Mouse (Mus musculus): ENCODE measurements around the gene Tprgl. TPM values are rescaled to one million over a fixed set of nuclear protein-coding genes. Genes with fewer than 3 reads are reported as not detected.

The Tprgl gene
- polyA plus RNA-seq, 1 experiment from 2014 or later, result 115 TPM

DNA sequence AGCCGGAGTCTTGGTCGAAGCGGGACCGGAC is 20.5 kb downstream of the Tprgl start, which contains the start of gene Trp73:
Gene Trp73, minus strand, starts transcription at position 27 of the 31 bp plus-strand sequence.
- Histone ChIP-seq H3K27me3 (peaks cover 68% of the 10 kb centered on the region), H3K27ac (no peak within 1 kb of the TSS), H3K4me3 (replicated peaks) (peak within 1 kb of the TSS; percentile 53), H3K4me2 (peak within 1 kb of the TSS; percentile 89), H3K9ac (replicated peaks) (peak within 1 kb of the TSS; percentile 62), H3K9me3 (no peaks in the 10 kb centered on the region), H3K4me1 (replicated peaks) (peaks cover 27% of the 10 kb centered on the region), H3K36me3 (no peaks in the 10 kb centered on the region)
- 3% methylated on average over 4 of the region's 4 CpGs for WGBS
- no peak for ATAC-seq (ENCODE audit: insufficient number of reproducible peaks, insufficient read depth, low FRiP score, low TSS enrichment, low read depth)

- H3K4me3 ChIP-seq (replicated peaks), result peak overlapping the region; percentile 53
- peak overlapping the region; percentile 62 for H3K9ac ChIP-seq (replicated peaks)
- H3K36me3 ChIP-seq, result no peaks in the 10 kb centered on the region
- peaks cover 27% of the 10 kb centered on the region for H3K4me1 ChIP-seq (replicated peaks)
- H3K4me2 ChIP-seq, result peak overlapping the region; percentile 89
- no peak for ATAC-seq (ENCODE audit: insufficient number of reproducible peaks, insufficient read depth, low FRiP score, low TSS enrichment, low read depth)
- H3K27ac ChIP-seq, result no peak overlapping the region
- under 1% methylated on average over 53 of the region's 59 CpGs for WGBS
- H3K9me3 ChIP-seq, result no peaks in the 10 kb centered on the region
- H3K27me3 ChIP-seq, result peaks cover 71% of the 10 kb centered on the region
Measured at GRCm38 (mm10) chr4:154139671-154140181, 20.7 kb downstream of the Tprgl start.

- no peak overlapping the region for H3K9ac ChIP-seq (replicated peaks)
- H3K27me3 ChIP-seq, result peaks cover 89% of the 10 kb centered on the region
- H3K4me2 ChIP-seq, result no peak overlapping the region
- H3K27ac ChIP-seq, result no peak overlapping the region
- no peaks in the 10 kb centered on the region for H3K9me3 ChIP-seq
- peaks cover 17% of the 10 kb centered on the region for H3K4me1 ChIP-seq (replicated peaks)
- WGBS, result 66% methylated on average over 5 of the region's 5 CpGs
- no peak for ATAC-seq (ENCODE audit: insufficient number of reproducible peaks, insufficient read depth, low FRiP score, low TSS enrichment, low read depth)
- no peaks in the 10 kb centered on the region for H3K36me3 ChIP-seq
- H3K4me3 ChIP-seq (replicated peaks), result no peak overlapping the region
Measured at GRCm38 (mm10) chr4:154137139-154137538, 23.3 kb downstream of the Tprgl start.

DNA sequence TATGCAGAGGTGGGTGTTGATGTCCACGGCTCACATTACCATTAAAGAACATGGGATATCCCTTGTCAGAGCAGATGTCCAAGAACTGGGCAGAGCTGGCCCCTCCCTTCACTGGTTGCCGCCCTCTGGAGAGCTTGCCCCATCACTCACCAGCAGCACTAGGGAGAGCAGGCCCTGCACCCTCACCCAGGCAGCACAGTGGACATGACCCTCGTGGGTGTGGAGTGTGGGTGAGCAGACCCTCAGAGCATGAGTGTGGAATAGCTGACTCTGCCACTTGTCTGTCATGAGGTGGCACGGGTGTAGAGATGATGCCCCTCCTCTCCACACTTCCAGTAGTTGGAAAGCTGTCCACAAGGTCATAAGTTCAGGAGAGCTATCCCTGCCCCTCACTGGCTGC is 25.7 kb downstream of the Tprgl start:
- Histone ChIP-seq H3K27me3 (peaks cover 74% of the 10 kb centered on the region), H3K4me2 (no peak overlapping the region), H3K9me3 (no peaks in the 10 kb centered on the region), H3K36me3 (no peaks in the 10 kb centered on the region), H3K4me1 (replicated peaks) (peaks cover 6% of the 10 kb centered on the region), H3K27ac (no peak overlapping the region), H3K4me3 (replicated peaks) (no peak overlapping the region), H3K9ac (replicated peaks) (no peak overlapping the region)
- 61% methylated on average over 4 of the region's 4 CpGs for WGBS
- no peak for ATAC-seq (ENCODE audit: insufficient number of reproducible peaks, insufficient read depth, low FRiP score, low TSS enrichment, low read depth)

DNA sequence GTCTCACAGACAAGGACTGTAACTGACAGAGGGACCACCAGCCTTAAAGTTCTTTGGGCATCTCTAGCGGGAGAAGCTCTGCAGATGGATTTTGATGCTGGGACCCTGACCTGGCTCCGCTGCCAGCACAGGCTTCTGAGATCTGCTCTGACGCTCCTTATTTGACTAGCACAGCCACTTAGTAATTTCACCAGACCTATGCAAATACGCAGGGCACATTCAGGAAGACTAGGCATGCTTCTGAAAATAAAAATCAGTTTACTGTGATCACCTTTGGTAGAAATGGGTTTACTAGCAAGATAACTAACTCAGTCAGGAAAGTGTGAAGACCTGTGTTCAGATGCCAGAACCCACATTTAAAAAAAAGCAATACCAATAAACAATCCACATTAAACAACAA is 28.6 kb downstream of the Tprgl start:
- Histone ChIP-seq H3K4me2 (no peak overlapping the region), H3K36me3 (no peaks in the 10 kb centered on the region), H3K27me3 (peaks cover 65% of the 10 kb centered on the region), H3K4me3 (replicated peaks) (no peak overlapping the region), H3K9me3 (no peaks in the 10 kb centered on the region), H3K27ac (no peak overlapping the region), H3K9ac (replicated peaks) (no peak overlapping the region), H3K4me1 (replicated peaks) (no peaks in the 10 kb centered on the region)
- no peak for ATAC-seq (ENCODE audit: insufficient number of reproducible peaks, insufficient read depth, low FRiP score, low TSS enrichment, low read depth)
- WGBS, result 75% methylated on average over 4 of the region's 4 CpGs

DNA sequence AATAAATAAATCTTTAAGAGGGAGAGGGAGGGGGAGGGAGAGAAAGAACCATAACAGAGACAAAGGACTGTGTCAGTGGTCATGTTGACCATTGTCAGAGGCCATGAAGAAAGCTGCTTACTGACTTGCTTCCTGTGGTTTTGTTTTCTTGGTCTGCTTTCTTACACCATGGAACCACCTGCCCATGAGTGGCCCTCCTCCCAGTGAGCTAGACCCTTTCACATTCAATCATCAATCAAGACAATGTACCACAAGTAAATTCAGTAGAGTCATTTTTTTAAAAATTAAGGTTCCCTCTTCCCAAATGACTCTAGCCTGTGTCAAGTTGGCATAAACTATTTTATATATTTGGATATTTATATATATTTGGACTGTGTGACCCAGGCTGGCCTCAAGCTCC is 30.5 kb downstream of the Tprgl start:
- Histone ChIP-seq H3K4me3 (replicated peaks) (no peak overlapping the region), H3K9me3 (no peaks in the 10 kb centered on the region), H3K4me1 (replicated peaks) (no peaks in the 10 kb centered on the region), H3K4me2 (no peak overlapping the region), H3K9ac (replicated peaks) (no peak overlapping the region), H3K27ac (no peak overlapping the region), H3K36me3 (no peaks in the 10 kb centered on the region), H3K27me3 (peaks cover 54% of the 10 kb centered on the region)
- no peak for ATAC-seq (ENCODE audit: insufficient number of reproducible peaks, insufficient read depth, low FRiP score, low TSS enrichment, low read depth)

DNA sequence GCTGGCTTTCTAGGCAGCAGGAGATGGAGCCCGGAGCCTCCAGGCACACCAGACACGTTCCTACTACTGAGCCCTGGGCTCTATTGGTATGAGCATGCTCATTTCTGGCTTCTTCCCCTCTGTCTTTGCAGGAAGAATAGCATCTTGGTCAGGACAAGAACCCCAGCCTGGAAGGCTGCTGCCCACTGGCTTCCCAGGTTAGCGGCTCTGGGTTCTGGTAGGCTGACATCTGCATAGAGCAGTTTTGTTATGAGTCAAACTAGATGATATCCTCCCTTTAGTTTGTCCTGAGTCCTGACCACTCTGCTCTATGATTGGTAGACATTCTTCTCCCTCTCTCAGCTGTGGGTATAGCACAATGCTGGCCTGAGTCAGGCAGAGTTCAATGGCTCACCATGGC is 33.2 kb downstream of the Tprgl start:
- Histone ChIP-seq H3K27ac (no peak overlapping the region), H3K4me3 (replicated peaks) (no peak overlapping the region), H3K9ac (replicated peaks) (no peak overlapping the region), H3K9me3 (no peaks in the 10 kb centered on the region), H3K36me3 (no peaks in the 10 kb centered on the region), H3K4me2 (no peak overlapping the region), H3K4me1 (replicated peaks) (no peaks in the 10 kb centered on the region), H3K27me3 (peaks cover 46% of the 10 kb centered on the region)
- no peak for ATAC-seq (ENCODE audit: insufficient number of reproducible peaks, insufficient read depth, low FRiP score, low TSS enrichment, low read depth)
- 78% methylated on average over 3 of the region's 3 CpGs for WGBS

- Histone ChIP-seq H3K36me3 (no peaks in the 10 kb centered on the region), H3K4me3 (replicated peaks) (no peak overlapping the region), H3K27me3 (peaks cover 50% of the 10 kb centered on the region), H3K9me3 (no peaks in the 10 kb centered on the region), H3K27ac (no peak overlapping the region), H3K9ac (replicated peaks) (no peak overlapping the region), H3K4me2 (no peak overlapping the region), H3K4me1 (replicated peaks) (no peaks in the 10 kb centered on the region)
- no peak for ATAC-seq (ENCODE audit: insufficient number of reproducible peaks, insufficient read depth, low FRiP score, low TSS enrichment, low read depth)
- 69% methylated on average over 5 of the region's 5 CpGs for WGBS
Measured at GRCm38 (mm10) chr4:154125202-154125601, 35.3 kb downstream of the Tprgl start.

- WGBS, result 75% methylated on average over 6 of the region's 6 CpGs
- H3K4me2 ChIP-seq, result no peak overlapping the region
- no peak overlapping the region for H3K4me3 ChIP-seq (replicated peaks)
- no peak overlapping the region for H3K27ac ChIP-seq
- H3K9ac ChIP-seq (replicated peaks), result no peak overlapping the region
- no peak for ATAC-seq (ENCODE audit: insufficient number of reproducible peaks, insufficient read depth, low FRiP score, low TSS enrichment, low read depth)
- H3K4me1 ChIP-seq (replicated peaks), result no peaks in the 10 kb centered on the region
- H3K36me3 ChIP-seq, result no peaks in the 10 kb centered on the region
- H3K9me3 ChIP-seq, result no peaks in the 10 kb centered on the region
- peaks cover 42% of the 10 kb centered on the region for H3K27me3 ChIP-seq
Measured at GRCm38 (mm10) chr4:154123553-154123952, 36.9 kb downstream of the Tprgl start.

GRCm38 (mm10) chr4:154122374-154122773 is 38.1 kb downstream of the Tprgl start:
- Histone ChIP-seq H3K9ac (replicated peaks) (no peak overlapping the region), H3K36me3 (no peaks in the 10 kb centered on the region), H3K4me3 (replicated peaks) (no peak overlapping the region), H3K4me1 (replicated peaks) (no peaks in the 10 kb centered on the region), H3K4me2 (no peak overlapping the region), H3K9me3 (no peaks in the 10 kb centered on the region), H3K27me3 (peaks cover 32% of the 10 kb centered on the region), H3K27ac (no peak overlapping the region)
- WGBS, result 67% methylated on average over 7 of the region's 7 CpGs
- no peak for ATAC-seq (ENCODE audit: insufficient number of reproducible peaks, insufficient read depth, low FRiP score, low TSS enrichment, low read depth)

DNA sequence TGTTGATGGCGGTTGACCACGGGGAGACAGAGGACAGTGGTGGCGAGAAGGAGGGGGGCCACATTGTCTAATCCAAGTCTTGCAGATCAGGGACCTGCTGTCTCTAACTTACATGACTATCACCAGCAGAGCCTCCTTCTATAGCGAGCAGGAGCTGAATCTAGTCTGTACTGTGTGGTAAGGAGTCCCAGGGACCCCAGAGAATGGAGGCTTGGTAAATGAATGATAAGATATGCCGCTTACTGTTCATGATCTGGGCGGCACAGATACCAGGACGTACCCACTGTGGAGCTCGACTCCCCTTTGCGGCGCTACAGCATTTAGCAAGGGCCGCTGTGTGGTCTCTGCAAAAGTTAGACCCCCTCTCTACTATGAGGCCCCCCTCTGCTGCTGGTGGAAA is 38.7 kb downstream of the Tprgl start:
- Histone ChIP-seq H3K27me3 (peaks cover 29% of the 10 kb centered on the region), H3K9ac (replicated peaks) (no peak overlapping the region), H3K27ac (no peak overlapping the region), H3K4me3 (replicated peaks) (no peak overlapping the region), H3K36me3 (no peaks in the 10 kb centered on the region), H3K4me1 (replicated peaks) (no peaks in the 10 kb centered on the region), H3K9me3 (no peaks in the 10 kb centered on the region), H3K4me2 (no peak overlapping the region)
- no peak for ATAC-seq (ENCODE audit: insufficient number of reproducible peaks, insufficient read depth, low FRiP score, low TSS enrichment, low read depth)
- 79% methylated on average over 11 of the region's 11 CpGs for WGBS

GRCm38 (mm10) chr4:154119208-154119607 is 41.3 kb downstream of the Tprgl start:
- no peak overlapping the region for H3K9ac ChIP-seq (replicated peaks)
- 81% methylated on average over 9 of the region's 9 CpGs for WGBS
- H3K4me3 ChIP-seq (replicated peaks), result no peak overlapping the region
- H3K27ac ChIP-seq, result no peak overlapping the region
- H3K4me2 ChIP-seq, result no peak overlapping the region
- peaks cover 22% of the 10 kb centered on the region for H3K27me3 ChIP-seq
- H3K4me1 ChIP-seq (replicated peaks), result no peaks in the 10 kb centered on the region
- no peaks in the 10 kb centered on the region for H3K36me3 ChIP-seq
- no peaks in the 10 kb centered on the region for H3K9me3 ChIP-seq
- ATAC-seq (ENCODE audit: insufficient number of reproducible peaks, insufficient read depth, low FRiP score, low TSS enrichment, low read depth), result no peak

GRCm38 (mm10) chr4:154118782-154119181 is 41.7 kb downstream of the Tprgl start:
- WGBS, result 79% methylated on average over 9 of the region's 9 CpGs
- Histone ChIP-seq H3K9me3 (no peaks in the 10 kb centered on the region), H3K4me3 (replicated peaks) (no peak overlapping the region), H3K4me1 (replicated peaks) (no peaks in the 10 kb centered on the region), H3K4me2 (no peak overlapping the region), H3K36me3 (no peaks in the 10 kb centered on the region), H3K9ac (replicated peaks) (no peak overlapping the region), H3K27ac (no peak overlapping the region), H3K27me3 (peaks cover 20% of the 10 kb centered on the region)
- ATAC-seq (ENCODE audit: insufficient number of reproducible peaks, insufficient read depth, low FRiP score, low TSS enrichment, low read depth), result no peak

All from limb, embryonic 12.5 days (tissue).